Mouse (Mus musculus) cerebellum, adult 2 months (tissue): ENCODE data around the gene Ssbp3.

Source experiments
- CTCF ChIP-seq: fragments of 200-500 bp; IDR thresholded peaks from 2 replicates; pipeline ENCODE4 v1.5.1; 2011; ENCODE audit warnings: low read depth, mild to moderate bottlenecking, control low read depth, low read length, moderate library complexity, borderline replicate concordance; ENCODE audit not compliant: insufficient read depth
- POLR2A ChIP-seq: fragments of 200-500 bp; IDR thresholded peaks from 2 replicates; pipeline ENCODE4 v1.6.1; 2011; ENCODE audit warnings: low read length, control low read depth, borderline replicate concordance; ENCODE audit not compliant: insufficient read depth

DNA sequence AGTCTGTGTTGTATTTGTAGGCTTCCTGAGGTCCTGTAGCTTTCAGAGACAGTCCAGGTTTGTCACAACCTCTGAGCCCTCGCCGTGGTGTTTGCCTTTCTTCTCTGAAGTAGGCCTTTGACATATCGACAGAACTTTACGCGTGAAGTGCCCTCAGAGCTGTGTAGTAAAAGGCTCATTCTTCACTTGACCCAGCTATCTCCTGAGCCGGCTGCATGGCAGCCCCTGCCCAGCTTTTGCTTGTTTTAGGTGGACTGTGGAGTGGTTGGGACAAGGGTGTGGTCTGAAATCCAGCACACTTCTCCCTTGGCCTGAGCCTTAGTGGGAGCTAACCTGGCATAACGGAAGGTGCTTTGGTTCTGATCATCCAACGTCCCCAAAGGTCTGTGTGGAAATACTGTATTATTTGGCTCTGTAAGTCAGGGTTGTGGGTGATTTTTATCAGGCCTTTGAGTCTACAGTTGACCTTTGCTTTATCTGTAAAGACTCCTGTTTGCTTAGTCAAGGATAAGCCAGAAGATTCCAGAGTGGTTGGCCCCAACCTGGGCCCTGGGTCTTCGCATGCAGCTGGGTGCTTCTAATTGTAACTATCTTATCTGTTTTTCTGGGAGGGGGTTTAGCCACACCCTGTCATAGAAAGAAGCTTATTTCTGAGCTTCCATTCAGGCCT lies 23.4 kb downstream of the Ssbp3 start:
- TF ChIP-seq POLR2A (no peak), CTCF (no peak)
